Mouse (Mus musculus): ENCODE results near the gene Nfya. TPM values are rescaled to one million over a fixed set of nuclear protein-coding genes. Genes with fewer than 3 reads are reported as not detected.
A peak's percentile ranks its signal among the peaks of the same experiment; 100 is the strongest.

Gene Nfya
- polyA plus RNA-seq (2015; fragmentation: Nextera tagmentation; extraction: Ambion mirVana), result 9.3 and 10.8 TPM in 2 replicates

GRCm38 (mm10) chr17:48409380-48410298 lies at the start of gene Nfya, which contains the start of gene Oard1:
Gene Nfya, minus strand, starts transcription at chr17:48409906.
Gene Oard1, plus strand, starts transcription at chr17:48410014.
- peak within 1 kb of the TSS; percentile 99 for H3K9ac ChIP-seq (ENCODE audit: low read depth, low read length)
- H3K27me3 ChIP-seq (replicated peaks; ENCODE audit: control insufficient read depth, insufficient read depth, low read length), result no peaks in the 10 kb centered on the region
- peak within 1 kb of the TSS; percentile 71 for H3K4me2 ChIP-seq (ENCODE audit: low read depth, low read length)
- H3K4me1 ChIP-seq (ENCODE audit: control insufficient read depth, insufficient read depth, low read length), result peaks cover 17% of the 10 kb centered on the region
- peak; percentile 97 for ATAC-seq
- peak within 1 kb of the TSS; percentile 89 for H3K4me3 ChIP-seq (ENCODE audit: low read length)
- H3K36me3 ChIP-seq (ENCODE audit: control insufficient read depth, insufficient read depth, low read length), result peaks cover 5% of the 10 kb centered on the region; the same call in 1 of the 2 replicates
- WGBS, result under 1% methylated on average over 84 of the region's 84 CpGs
- H3K27ac ChIP-seq (ENCODE audit: low read length), result peak within 1 kb of the TSS; percentile 100
- no peaks in the 10 kb centered on the region for H3K9me3 ChIP-seq (ENCODE audit: control insufficient read depth, low read length)

DNA sequence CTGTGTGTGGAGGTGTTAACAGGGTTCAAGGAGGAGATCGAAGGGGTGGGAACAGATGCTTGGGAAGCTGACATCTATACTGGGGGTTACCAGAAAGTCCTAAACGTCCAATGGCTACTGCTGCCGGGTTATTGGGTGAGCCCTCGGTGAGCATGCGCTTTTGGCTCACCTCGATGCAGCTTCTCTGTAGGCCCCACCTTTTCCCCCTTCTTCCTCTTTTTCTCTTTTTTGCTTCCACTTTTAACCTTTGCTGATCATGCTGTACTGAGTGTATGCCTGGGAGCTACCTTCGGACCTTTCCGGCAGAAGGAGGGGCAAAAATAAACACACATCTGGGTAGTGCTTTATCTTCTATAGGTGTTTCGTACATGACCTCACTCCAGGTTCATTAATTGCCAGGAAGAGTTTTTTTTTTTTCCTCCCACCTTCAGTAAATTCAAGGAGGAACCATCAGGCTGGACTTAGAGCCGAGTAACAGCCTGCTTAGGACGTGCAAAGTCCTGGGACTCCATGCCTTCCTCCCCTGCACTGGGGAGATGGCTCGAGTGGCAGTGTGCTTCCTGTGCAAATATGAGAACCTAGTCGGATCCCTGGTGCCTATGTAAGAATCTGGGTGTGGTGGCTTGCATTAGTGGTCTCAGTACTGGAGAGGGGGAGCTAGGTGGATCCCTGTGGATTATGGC lies 48.4 kb upstream of the Nfya start:
- peak; percentile 79 for ATAC-seq
- Histone ChIP-seq H3K36me3 (ENCODE audit: control insufficient read depth, insufficient read depth, low read length) (0 out of 2 replicates have a peak, but pooled peaks cover 4% of the 10 kb centered on the region), H3K4me2 (ENCODE audit: low read depth, low read length) (peak overlapping the region; percentile 44), H3K4me3 (ENCODE audit: low read length) (peak overlapping the region; percentile 54), H3K27me3 (replicated peaks; ENCODE audit: control insufficient read depth, insufficient read depth, low read length) (no peaks in the 10 kb centered on the region), H3K9ac (ENCODE audit: low read depth, low read length) (peak overlapping the region; percentile 39; the same call in 1 of the 2 replicates), H3K9me3 (ENCODE audit: control insufficient read depth, low read length) (no peaks in the 10 kb centered on the region), H3K4me1 (ENCODE audit: control insufficient read depth, insufficient read depth, low read length) (peaks cover 7% of the 10 kb centered on the region), H3K27ac (ENCODE audit: low read length) (peak overlapping the region; percentile 85)
- WGBS, result 44% methylated on average over 13 of the region's 13 CpGs

DNA sequence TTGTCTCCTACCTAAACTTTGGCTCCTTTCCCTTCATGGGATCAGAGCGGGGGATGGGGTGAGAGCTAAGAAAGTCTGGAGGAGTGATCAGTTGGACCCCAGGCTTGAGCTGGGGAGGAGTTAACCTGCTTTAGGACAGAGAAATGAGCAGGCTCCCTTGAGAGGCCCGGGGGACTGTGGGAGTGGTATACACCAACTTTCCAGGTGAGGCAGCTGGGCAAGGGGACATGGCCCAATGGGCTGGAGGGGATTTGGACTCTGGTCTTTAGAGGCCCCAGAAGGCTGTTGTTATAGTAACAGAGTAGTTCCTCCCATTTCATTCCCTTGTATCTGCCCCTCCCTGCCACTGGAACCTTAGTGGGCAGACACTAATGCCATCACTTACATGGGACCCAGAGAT lies 46.2 kb upstream of the Nfya start:
- Histone ChIP-seq H3K36me3 (ENCODE audit: control insufficient read depth, insufficient read depth, low read length) (no peaks in the 10 kb centered on the region), H3K4me3 (ENCODE audit: low read length) (peak overlapping the region; percentile 54), H3K9me3 (ENCODE audit: control insufficient read depth, low read length) (no peaks in the 10 kb centered on the region), H3K27ac (ENCODE audit: low read length) (peak overlapping the region; percentile 94), H3K4me1 (ENCODE audit: control insufficient read depth, insufficient read depth, low read length) (peaks cover 20% of the 10 kb centered on the region), H3K27me3 (replicated peaks; ENCODE audit: control insufficient read depth, insufficient read depth, low read length) (no peaks in the 10 kb centered on the region), H3K4me2 (ENCODE audit: low read depth, low read length) (peak overlapping the region; percentile 44), H3K9ac (ENCODE audit: low read depth, low read length) (peak overlapping the region; percentile 68)
- 75% methylated on average over 2 of the region's 2 CpGs for WGBS
- peak; percentile 84 for ATAC-seq

GRCm38 (mm10) chr17:48454688-48455087 lies 45.0 kb upstream of the Nfya start, which contains the start of gene Unc5cl:
Gene Unc5cl, plus strand, starts transcription at chr17:48454901.
- Histone ChIP-seq H3K27me3 (replicated peaks; ENCODE audit: control insufficient read depth, insufficient read depth, low read length) (no peaks in the 10 kb centered on the region), H3K36me3 (ENCODE audit: control insufficient read depth, insufficient read depth, low read length) (no peaks in the 10 kb centered on the region), H3K4me3 (ENCODE audit: low read length) (peak within 1 kb of the TSS; percentile 54), H3K4me1 (ENCODE audit: control insufficient read depth, insufficient read depth, low read length) (peaks cover 19% of the 10 kb centered on the region), H3K9me3 (ENCODE audit: control insufficient read depth, low read length) (no peaks in the 10 kb centered on the region), H3K4me2 (ENCODE audit: low read depth, low read length) (peak within 1 kb of the TSS; percentile 44), H3K9ac (ENCODE audit: low read depth, low read length) (peak within 1 kb of the TSS; percentile 68), H3K27ac (ENCODE audit: low read length) (peak within 1 kb of the TSS; percentile 94)
- peak; percentile 66 for ATAC-seq
- WGBS, result 42% methylated on average over 11 of the region's 11 CpGs

- no peaks in the 10 kb centered on the region for H3K27me3 ChIP-seq (replicated peaks; ENCODE audit: control insufficient read depth, insufficient read depth, low read length)
- H3K4me1 ChIP-seq (ENCODE audit: control insufficient read depth, insufficient read depth, low read length), result peaks cover 16% of the 10 kb centered on the region
- H3K4me3 ChIP-seq (ENCODE audit: low read length), result peak overlapping the region; percentile 54
- H3K4me2 ChIP-seq (ENCODE audit: low read depth, low read length), result peak overlapping the region; percentile 44
- peak overlapping the region; percentile 68 for H3K9ac ChIP-seq (ENCODE audit: low read depth, low read length)
- H3K9me3 ChIP-seq (ENCODE audit: control insufficient read depth, low read length), result no peaks in the 10 kb centered on the region
- peak; percentile 3; the same call in 1 of the 2 replicates for ATAC-seq
- WGBS, result 42% methylated on average over 7 of the region's 7 CpGs
- H3K36me3 ChIP-seq (ENCODE audit: control insufficient read depth, insufficient read depth, low read length), result no peaks in the 10 kb centered on the region
- H3K27ac ChIP-seq (ENCODE audit: low read length), result peak overlapping the region; percentile 94
Measured at GRCm38 (mm10) chr17:48454190-48454589, 44.5 kb upstream of the Nfya start.

GRCm38 (mm10) chr17:48453489-48453888 lies 43.8 kb upstream of the Nfya start:
- H3K9ac ChIP-seq (ENCODE audit: low read depth, low read length), result no peak overlapping the region
- no peaks in the 10 kb centered on the region for H3K27me3 ChIP-seq (replicated peaks; ENCODE audit: control insufficient read depth, insufficient read depth, low read length)
- 75% methylated on average over 7 of the region's 7 CpGs for WGBS

GRCm38 (mm10) chr17:48451753-48452444 lies 42.2 kb upstream of the Nfya start:
- H3K27ac ChIP-seq (ENCODE audit: low read length), result peak overlapping the region; percentile 51
- H3K9me3 ChIP-seq (ENCODE audit: control insufficient read depth, low read length), result no peaks in the 10 kb centered on the region
- H3K9ac ChIP-seq (ENCODE audit: low read depth, low read length), result peak overlapping the region; percentile 29; the same call in 1 of the 2 replicates
- H3K27me3 ChIP-seq (replicated peaks; ENCODE audit: control insufficient read depth, insufficient read depth, low read length), result no peaks in the 10 kb centered on the region
- H3K4me1 ChIP-seq (ENCODE audit: control insufficient read depth, insufficient read depth, low read length), result peaks cover 13% of the 10 kb centered on the region
- no peak overlapping the region for H3K4me2 ChIP-seq (ENCODE audit: low read depth, low read length)
- no peak for ATAC-seq
- H3K36me3 ChIP-seq (ENCODE audit: control insufficient read depth, insufficient read depth, low read length), result no peaks in the 10 kb centered on the region
- WGBS, result 61% methylated on average over 9 of the region's 9 CpGs
- H3K4me3 ChIP-seq (ENCODE audit: low read length), result no peak overlapping the region

More at GRCm38 (mm10) chr17:48453489-48453888, 43.8 kb upstream of the Nfya start:
- Histone ChIP-seq H3K9me3 (ENCODE audit: control insufficient read depth, low read length) (no peaks in the 10 kb centered on the region), H3K4me1 (ENCODE audit: control insufficient read depth, insufficient read depth, low read length) (peaks cover 13% of the 10 kb centered on the region), H3K36me3 (ENCODE audit: control insufficient read depth, insufficient read depth, low read length) (no peaks in the 10 kb centered on the region), H3K4me2 (ENCODE audit: low read depth, low read length) (no peak overlapping the region), H3K27ac (ENCODE audit: low read length) (no peak overlapping the region), H3K4me3 (ENCODE audit: low read length) (no peak overlapping the region)
- no peak for ATAC-seq

GRCm38 (mm10) chr17:48451353-48451675 lies 41.6 kb upstream of the Nfya start, which contains the start of gene Tspo2:
Gene Tspo2, minus strand, starts transcription at chr17:48451522.
- peak within 1 kb of the TSS; percentile 51 for H3K27ac ChIP-seq (ENCODE audit: low read length)
- H3K4me2 ChIP-seq (ENCODE audit: low read depth, low read length), result no peak within 1 kb of the TSS
- no peak for ATAC-seq

More at GRCm38 (mm10) chr17:48451353-48451675, 41.6 kb upstream of the Nfya start, which contains the start of gene Tspo2:
- Histone ChIP-seq H3K36me3 (ENCODE audit: control insufficient read depth, insufficient read depth, low read length) (no peaks in the 10 kb centered on the region), H3K4me3 (ENCODE audit: low read length) (no peak within 1 kb of the TSS), H3K9ac (ENCODE audit: low read depth, low read length) (peak within 1 kb of the TSS; percentile 29; the same call in 1 of the 2 replicates), H3K27me3 (replicated peaks; ENCODE audit: control insufficient read depth, insufficient read depth, low read length) (no peaks in the 10 kb centered on the region), H3K9me3 (ENCODE audit: control insufficient read depth, low read length) (no peaks in the 10 kb centered on the region), H3K4me1 (ENCODE audit: control insufficient read depth, insufficient read depth, low read length) (peaks cover 13% of the 10 kb centered on the region)
- 55% methylated on average over 7 of the region's 7 CpGs for WGBS

Measured in intestine, embryonic 16.5 days (tissue).